Mouse (Mus musculus) erythroblast, adult 5-6 weeks (primary cell): ENCODE data around the gene Ccp110. TPM values are rescaled to one million over a fixed set of nuclear protein-coding genes. Genes with fewer than 3 reads are reported as not detected.

Experiments
- ATAC-seq: replicated peaks from 2 replicates; pipeline ENCODE4 v1.8.0; 2016; ENCODE audit warnings: moderate number of reproducible peaks, mild to moderate bottlenecking, moderate TSS enrichment, inconsistent platforms; ENCODE audit not compliant: poor library complexity, low FRiP score, severe bottlenecking
- total RNA-seq, 2 experiments: library from RNA; stranded (forward) in 1 of 2; stranded (reverse) in 1 of 2; fragments of 150-400 nt in 1 of 2; fragments of 200-764, 138-1000 nt in 1 of 2; gene quantifications; 2 replicates each; pipeline versions ENCODE4 v1.2.3 to v1.2.4; 2015 to 2017; ENCODE audit warnings: low replicate concordance in 2 of 2

Gene Ccp110
- total RNA-seq, 2 experiments from 2014 or later, result 18.3 to 20.1 TPM

DNA sequence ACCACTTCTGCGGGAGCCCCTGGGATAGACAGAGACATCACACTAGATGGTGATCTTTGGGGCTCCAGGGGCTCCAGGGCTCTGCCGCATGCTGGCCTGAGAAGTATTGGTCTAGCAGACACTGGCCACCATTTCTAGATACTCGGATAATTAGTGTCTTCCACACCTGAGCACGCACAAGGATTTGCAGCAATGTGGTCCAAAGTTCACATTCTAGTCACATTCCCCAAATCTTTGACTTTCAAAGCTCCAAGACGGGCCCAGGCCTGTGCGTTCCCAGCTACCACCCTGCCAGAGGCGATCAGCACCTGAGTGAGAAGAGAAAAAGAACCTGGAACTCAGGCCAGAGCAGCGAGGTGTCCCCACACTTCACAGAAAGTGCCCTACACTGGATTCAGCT is 53.3 kb downstream of the Ccp110 start:
- ATAC-seq, result no peak

DNA sequence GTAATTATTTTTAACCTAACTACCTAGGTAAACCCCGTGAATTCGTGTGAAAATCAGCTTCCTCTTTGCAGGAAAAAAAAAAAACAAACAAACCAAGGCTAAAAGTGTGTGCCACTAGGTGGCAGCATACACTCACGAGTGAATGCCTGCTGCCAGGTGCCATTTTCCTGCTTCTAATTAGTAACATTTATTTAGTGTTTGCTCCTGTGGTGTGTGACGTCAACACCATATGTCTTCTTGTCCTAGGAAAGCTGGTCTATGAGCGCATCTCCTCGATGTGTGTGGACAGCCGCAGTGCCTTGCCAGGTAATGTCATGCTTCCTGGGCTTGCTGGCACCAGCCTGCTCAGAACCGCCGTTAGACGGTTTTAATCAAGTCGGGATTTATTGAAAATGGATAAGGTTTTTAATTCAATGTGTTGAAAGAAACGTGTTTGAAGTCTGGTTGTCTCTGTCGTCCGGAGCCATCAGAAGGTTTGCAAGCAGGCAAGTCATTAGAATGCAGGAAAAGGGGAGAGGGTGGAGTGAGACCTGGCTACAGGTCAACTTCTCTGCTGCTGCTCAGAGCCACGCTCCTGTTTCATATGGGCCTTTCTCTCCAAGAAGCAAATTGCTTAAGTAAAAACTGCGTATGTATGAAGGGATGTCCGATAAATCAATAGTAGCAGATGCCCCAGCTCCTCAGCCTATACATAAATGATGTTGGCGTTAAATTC is 53.9 kb downstream of the Ccp110 start:
- ATAC-seq, result peak; percentile 71

DNA sequence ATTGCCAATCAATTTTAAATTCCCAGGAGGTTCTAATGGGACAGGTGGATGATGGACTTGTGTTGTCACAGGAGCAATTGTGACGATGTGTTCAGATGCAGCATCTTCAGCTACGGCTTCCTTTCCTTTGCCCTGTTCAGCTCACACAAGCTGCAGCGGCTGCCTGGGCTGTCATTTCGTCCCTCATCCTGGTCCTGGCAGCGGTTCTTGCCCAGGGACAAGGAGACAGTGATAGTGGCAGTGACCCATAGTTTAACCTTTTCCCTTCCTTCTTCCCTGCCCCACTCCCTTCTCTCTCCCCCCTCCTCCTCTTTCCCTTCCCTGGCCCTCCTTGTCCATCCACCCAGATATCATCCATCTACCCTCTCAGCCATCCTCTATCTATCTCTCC is 54.5 kb downstream of the Ccp110 start:
- no peak for ATAC-seq

DNA sequence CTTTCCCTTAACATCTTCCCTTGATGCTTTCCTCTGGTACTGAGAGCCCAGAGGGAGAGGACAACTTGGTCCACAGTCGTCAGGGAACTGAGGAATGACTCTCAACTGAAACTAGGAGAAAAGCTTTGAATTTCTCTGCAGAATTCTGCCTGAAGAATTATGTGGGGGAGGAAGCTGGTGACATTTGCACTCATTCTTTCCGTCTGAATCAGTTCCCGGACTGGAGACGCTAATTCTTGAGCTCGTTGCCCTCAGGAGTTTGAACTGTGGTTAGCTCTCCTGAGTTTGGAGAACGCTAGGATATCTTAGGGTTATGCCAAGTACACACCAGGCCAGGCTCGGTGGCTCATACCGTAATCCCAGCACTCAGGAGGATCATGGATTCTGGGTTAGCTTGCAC is 56.9 kb downstream of the Ccp110 start:
- ATAC-seq, result no peak

DNA sequence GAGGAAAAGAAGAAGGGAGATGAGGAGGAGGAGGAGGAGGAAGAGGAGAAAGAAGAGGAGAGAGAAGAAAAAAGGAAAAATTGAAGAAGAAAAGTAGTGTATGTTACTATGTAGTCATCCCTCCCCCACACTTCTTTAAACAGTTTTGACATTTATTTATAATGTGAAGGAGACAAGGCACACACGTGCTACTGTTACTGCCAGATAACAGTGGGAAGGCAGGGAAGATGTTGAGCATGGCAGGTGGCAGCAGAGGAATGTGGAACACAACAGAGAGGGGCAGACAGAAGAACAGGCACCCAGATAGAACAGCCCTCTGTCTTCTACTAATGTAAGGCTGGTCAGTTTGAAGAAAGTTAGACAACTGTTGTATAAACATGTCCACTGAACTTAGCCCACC is 57.3 kb downstream of the Ccp110 start:
- no peak for ATAC-seq

DNA sequence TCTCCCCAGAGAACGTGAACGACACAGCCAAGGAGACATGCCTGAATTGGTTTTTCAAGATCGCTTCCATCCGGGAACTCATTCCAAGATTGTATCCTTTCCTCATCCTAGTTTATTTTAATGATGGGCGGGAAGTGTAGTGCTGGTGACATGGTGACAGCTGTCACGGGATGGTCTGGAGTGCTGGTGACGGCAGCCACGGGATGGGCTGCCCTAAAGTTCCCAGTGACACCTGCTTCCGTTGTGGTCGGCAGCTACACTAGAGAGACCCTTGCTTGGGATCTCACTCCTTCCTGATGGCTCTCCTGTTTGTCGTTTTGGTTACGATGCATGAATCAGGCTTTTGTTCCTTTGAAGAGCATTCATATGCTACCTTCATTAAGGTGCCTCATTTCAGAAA is 60.7 kb downstream of the Ccp110 start:
- no peak for ATAC-seq

DNA sequence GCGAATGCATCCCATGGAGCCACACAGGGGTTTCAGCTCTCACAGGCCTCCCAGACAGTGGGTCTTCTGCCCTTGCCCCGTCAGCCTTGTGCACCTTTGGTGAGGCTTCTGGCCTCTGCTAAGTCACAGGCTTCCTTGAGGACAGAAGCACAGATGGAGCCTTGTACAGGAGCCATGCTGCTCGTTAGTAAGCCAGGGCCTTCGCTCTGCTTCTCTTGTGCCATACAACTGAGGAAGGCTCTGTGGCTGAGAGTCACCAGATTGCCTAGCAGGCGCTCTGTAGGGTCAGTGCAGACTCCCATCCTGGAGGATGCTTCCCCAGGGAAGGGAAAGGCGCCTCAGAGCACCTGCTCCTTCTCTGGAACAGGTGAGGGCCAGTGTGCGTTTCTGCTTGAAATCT is 63.6 kb downstream of the Ccp110 start:
- no peak for ATAC-seq

DNA sequence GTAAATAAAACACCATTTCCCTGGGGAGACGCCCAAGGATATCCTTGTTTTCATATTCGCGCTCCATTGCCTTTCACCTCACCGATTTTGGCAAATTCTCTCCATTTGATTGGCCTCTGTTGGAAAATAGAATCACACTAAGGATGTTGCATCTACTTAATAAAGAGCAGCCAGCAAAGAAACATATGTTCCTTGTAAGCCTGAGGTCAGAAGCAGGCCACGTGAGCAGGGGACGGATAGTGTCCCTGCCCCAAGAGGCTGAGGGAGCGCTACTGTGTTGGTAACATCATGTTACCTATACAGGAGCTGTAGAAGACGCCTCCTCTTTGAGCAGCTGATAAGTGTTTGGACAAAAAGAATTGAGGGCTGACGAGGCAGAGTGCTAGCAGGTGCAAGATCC is 64.1 kb downstream of the Ccp110 start:
- ATAC-seq, result no peak

DNA sequence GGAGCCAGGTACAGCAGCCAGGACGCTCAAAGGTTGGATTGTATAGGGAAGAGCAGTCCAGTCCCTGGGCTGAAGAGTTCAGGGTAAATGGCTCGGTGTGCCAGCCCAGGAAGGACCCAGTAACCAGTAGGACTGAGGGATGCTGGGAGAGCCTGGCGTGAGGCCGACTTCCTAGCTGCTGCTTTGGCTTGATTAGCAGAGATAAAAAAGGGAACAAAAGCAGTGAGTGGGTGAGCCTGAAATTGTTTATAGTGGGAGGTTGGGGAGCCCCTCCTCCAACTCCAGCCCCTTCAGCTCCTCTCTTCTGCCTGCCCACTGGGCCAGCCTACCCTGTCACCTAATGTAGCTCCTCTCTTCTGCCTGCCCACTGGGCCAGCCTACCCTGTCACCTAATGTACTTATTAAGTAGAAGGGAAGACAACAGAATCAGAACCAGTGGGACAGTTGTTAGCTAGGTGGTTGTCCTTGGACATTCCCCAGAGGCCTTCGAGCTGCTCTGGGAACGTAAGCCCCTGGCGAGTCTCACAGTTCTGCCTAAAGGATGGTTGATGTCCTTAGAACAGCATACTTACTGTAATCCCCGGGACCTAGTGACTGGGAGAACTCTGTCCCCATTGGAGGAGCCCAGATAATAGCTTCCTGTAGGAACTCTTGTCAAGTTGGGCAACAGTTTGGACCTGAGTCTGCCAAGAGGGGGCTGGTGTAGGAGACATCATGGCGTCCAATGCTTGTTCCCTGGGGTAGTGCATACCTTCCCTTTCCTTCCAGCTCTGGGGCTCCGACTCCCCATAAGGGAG is 65.4 kb downstream of the Ccp110 start:
- ATAC-seq, result no peak

DNA sequence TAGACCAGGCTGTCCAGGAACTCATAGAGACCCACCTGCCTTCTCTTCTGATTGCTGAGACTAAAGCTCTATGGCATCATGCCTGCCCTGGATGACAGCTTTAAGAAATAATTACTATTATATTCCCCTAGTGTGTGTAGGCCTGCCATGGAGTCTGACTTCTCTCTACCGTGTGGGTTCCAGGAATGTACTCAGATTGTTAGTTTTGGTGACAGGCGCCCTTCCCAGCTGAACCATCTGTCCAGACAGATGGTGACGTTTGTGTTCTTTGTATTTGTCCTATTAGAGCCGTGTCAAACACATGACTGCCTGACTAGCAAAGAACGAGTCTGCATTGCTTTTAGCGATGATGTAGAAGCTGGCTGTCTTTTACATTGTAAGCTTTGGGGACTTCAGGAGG is 66.2 kb downstream of the Ccp110 start:
- no peak for ATAC-seq

DNA sequence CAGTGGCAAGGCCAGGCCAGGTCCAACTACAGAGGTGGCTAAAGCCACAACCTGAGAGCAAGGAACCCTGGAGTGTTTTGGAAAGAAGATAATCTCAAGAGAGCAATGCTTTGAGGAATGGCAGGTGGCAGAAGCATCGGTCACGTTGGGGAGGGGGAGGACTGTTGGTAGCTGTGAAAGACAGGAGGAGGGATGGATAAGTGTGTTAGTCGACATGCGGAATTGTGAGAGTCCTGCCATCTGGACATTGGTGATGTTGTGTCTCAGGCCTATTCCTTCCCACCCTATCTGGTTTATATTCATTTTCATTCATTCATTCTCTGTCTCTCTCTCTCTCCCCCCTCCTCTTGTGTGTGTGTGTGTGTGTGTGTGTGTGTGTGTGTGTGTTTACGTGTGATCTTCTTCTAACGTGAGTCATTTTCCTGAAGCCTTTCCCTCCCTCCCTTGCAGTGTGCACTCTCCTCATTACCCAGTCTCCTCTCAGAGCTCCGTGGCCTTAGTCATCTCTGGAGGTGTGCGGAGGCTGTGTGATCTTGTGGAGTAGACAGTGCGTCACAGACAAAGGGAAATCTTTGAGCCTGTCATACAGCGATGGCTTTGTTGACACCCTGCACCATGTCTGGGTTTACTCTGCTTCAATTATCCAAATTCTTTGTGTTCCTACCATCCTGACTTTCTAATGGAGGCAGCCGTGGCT is 71.1 kb downstream of the Ccp110 start:
- no peak for ATAC-seq

DNA sequence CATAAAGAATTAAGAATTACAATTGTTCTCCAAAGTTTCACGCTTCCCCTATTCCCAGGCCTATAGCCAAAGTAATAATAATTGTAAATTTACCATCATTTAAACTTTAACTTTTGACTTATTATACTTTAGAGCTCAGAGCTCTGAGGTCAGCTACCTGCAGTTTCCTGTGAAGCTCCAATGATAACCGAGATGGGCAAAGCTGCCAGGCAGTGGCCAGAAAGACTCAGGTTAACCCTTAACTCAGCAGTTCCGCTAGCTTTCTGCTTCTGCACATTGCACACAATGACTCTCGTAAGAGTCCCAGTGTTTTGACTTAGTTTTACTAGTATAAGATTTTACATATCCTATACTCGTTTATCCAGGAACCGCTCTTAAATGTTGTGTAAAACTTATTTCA is 73.7 kb downstream of the Ccp110 start:
- ATAC-seq, result no peak

Other genes with a start within 250 kb of the Ccp110 start
- gene Itpripl2, start 220.6 kb upstream of the Ccp110 start, total RNA-seq (2015; ENCODE audit: low replicate concordance), result 5.0 and 5.6 TPM in 2 replicates
- gene Itpripl2, start 220.6 kb upstream of the Ccp110 start, total RNA-seq (2017; ENCODE audit: low replicate concordance), result 5.5 and 6.6 TPM in 2 replicates
- gene Coq7, start 179.2 kb upstream of the Ccp110 start, total RNA-seq (2015; ENCODE audit: low replicate concordance), result 8.5 and 8.6 TPM in 2 replicates
- gene Coq7, start 179.2 kb upstream of the Ccp110 start, total RNA-seq (2017; ENCODE audit: low replicate concordance), result 2.2 and 5.3 TPM in 2 replicates
- not detected in 2 replicates for gene Tmc7, start 127.8 kb upstream of the Ccp110 start, total RNA-seq (2015; ENCODE audit: low replicate concordance)
- 0.14 TPM in 1 of 2 replicates, not detected in the other for gene Tmc7, start 127.8 kb upstream of the Ccp110 start, total RNA-seq (2017; ENCODE audit: low replicate concordance)
- gene Tmc5, start 115.3 kb upstream of the Ccp110 start, total RNA-seq (2015; ENCODE audit: low replicate concordance), result not detected in 2 replicates
- not detected in 2 replicates for gene Tmc5, start 115.3 kb upstream of the Ccp110 start, total RNA-seq (2017; ENCODE audit: low replicate concordance)
- 17.1 and 23.0 TPM in 2 replicates for gene Gde1, start 6.8 kb upstream of the Ccp110 start, total RNA-seq (2015; ENCODE audit: low replicate concordance)
- gene Gde1, start 6.8 kb upstream of the Ccp110 start, total RNA-seq (2017; ENCODE audit: low replicate concordance), result 11.6 and 19.3 TPM in 2 replicates
- 18.1 and 21.1 TPM in 2 replicates for gene Vps35l, start 27.7 kb downstream of the Ccp110 start, total RNA-seq (2015; ENCODE audit: low replicate concordance)
- gene Vps35l, start 27.7 kb downstream of the Ccp110 start, total RNA-seq (2017; ENCODE audit: low replicate concordance), result 28.6 and 32.9 TPM in 2 replicates
- gene Iqck, start 143.2 kb downstream of the Ccp110 start, total RNA-seq (2015; ENCODE audit: low replicate concordance), result not detected in 2 replicates
- not detected in 2 replicates for gene Iqck, start 143.2 kb downstream of the Ccp110 start, total RNA-seq (2017; ENCODE audit: low replicate concordance)
- 5.2 and 9.0 TPM in 2 replicates for gene Knop1, start 143.7 kb downstream of the Ccp110 start, total RNA-seq (2015; ENCODE audit: low replicate concordance)
- gene Knop1, start 143.7 kb downstream of the Ccp110 start, total RNA-seq (2017; ENCODE audit: low replicate concordance), result 7.2 and 7.4 TPM in 2 replicates